Mouse (Mus musculus) lung, postnatal 0 days (tissue): ENCODE data around the gene Lrrc51. TPM values are rescaled to one million over a fixed set of nuclear protein-coding genes. Genes with fewer than 3 reads are reported as not detected.
"Not testable (repeated sequence)": the region's sequence is repeated elsewhere in the genome, so short reads cannot be mapped to it uniquely, and the experiment has no call there.

Experiments
- ATAC-seq: fragments of 200-750 bp; cut with Nextera tagmentation; 2 replicates; pipeline ENCODE4 v1.8.0; 2017; ENCODE audit warnings: moderate library complexity
- DNase-seq: peaks from one replicate; pipeline ENCODE4 v3.0.0-alpha.2; 2016; ENCODE audit warnings: low spot score
- H3K27ac ChIP-seq: fragments of 300-500 bp; sonication (generic); 2 replicates; pipeline ENCODE4 v1.5.1; 2014; ENCODE audit warnings: antibody characterized with exemption, mild to moderate bottlenecking, low read length, mixed read lengths
- H3K27me3 ChIP-seq: fragments of 300-500 bp; sonication (generic); replicated peaks from 2 replicates; pipeline ENCODE4 v1.6.1; 2014; ENCODE audit warnings: low read length, mixed read lengths; ENCODE audit not compliant: insufficient read depth
- H3K36me3 ChIP-seq: fragments of 300-500 bp; sonication (generic); 2 replicates; pipeline ENCODE4 v1.6.1; 2014; ENCODE audit warnings: low read length, mixed read lengths; ENCODE audit not compliant: insufficient read depth
- H3K4me1 ChIP-seq: fragments of 300-500 bp; sonication (generic); 2 replicates; pipeline ENCODE4 v1.6.1; 2014; ENCODE audit warnings: antibody characterized with exemption, low read depth, low read length, mixed read lengths; ENCODE audit not compliant: insufficient read depth
- H3K4me2 ChIP-seq: fragments of 300-500 bp; sonication (generic); replicated peaks from 2 replicates; pipeline ENCODE4 v1.6.1; 2014; ENCODE audit warnings: low read depth, mild to moderate bottlenecking, low read length, moderate library complexity, mixed read lengths
- H3K4me3 ChIP-seq: fragments of 300-500 bp; sonication (generic); 2 replicates; pipeline ENCODE4 v1.5.1; 2014; ENCODE audit warnings: low read depth, low read length
- H3K9ac ChIP-seq: fragments of 300-500 bp; sonication (generic); replicated peaks from 2 replicates; pipeline ENCODE4 v1.6.1; 2014; ENCODE audit warnings: low read depth, mild to moderate bottlenecking
- H3K9me3 ChIP-seq: fragments of 300-500 bp; sonication (generic); 2 replicates; pipeline ENCODE4 v1.6.1; 2016; ENCODE audit warnings: low read length, mixed read lengths
- CTCF ChIP-seq: IDR thresholded peaks from 2 replicates; pipeline ENCODE4 v1.5.1; 2016; ENCODE audit warnings: antibody characterized with exemption, mild to moderate bottlenecking
- EP300 ChIP-seq: IDR thresholded peaks from 2 replicates; pipeline ENCODE4 v1.6.1; 2016; ENCODE audit warnings: antibody characterized with exemption, mild to moderate bottlenecking, control low read depth
- WGBS: fragments of 180-500 bp; shearing (Covaris S2); extraction: QIAGEN DNeasy Blood & Tissue Kit; methylation state at CpG from one replicate; pipeline ENCODE4 v1.1.7; 2014; 5-methylcytosine and 5-hydroxymethylcytosine counted together
- polyA plus RNA-seq: library from polyadenylated mRNA; unstranded; fragments of >200 nt; fragmentation: Nextera tagmentation; extraction: Ambion mirVana; gene quantifications from 2 replicates; pipeline ENCODE4 v1.2.1, GENCODE M21; 2015

The Lrrc51 gene
- polyA plus RNA-seq, 1 experiment from 2014 or later: 41.5 TPM

GRCm38 (mm10) chr7:101952098-101952497 is 18.4 kb upstream of the Lrrc51 start:
- 52% methylated on average over 2 of the region's 2 CpGs for WGBS
- Histone ChIP-seq H3K27ac (no peak overlapping the region), H3K36me3 (no peaks in the 10 kb centered on the region), H3K9ac (no peak overlapping the region), H3K4me1 (no peaks in the 10 kb centered on the region), H3K4me3 (no peak overlapping the region), H3K4me2 (no peak overlapping the region), H3K27me3 (no peaks in the 10 kb centered on the region), H3K9me3 (no peaks in the 10 kb centered on the region)
- no peak for TF ChIP-seq EP300
- TF ChIP-seq CTCF: no peak
- DNase-seq: peak; percentile 37
- ATAC-seq: 0 out of 2 replicates have a peak, but pooled peaks have one; percentile 21

- Histone ChIP-seq H3K27ac (no peak overlapping the region), H3K4me2 (no peak overlapping the region), H3K27me3 (no peaks in the 10 kb centered on the region), H3K9me3 (no peaks in the 10 kb centered on the region), H3K36me3 (no peaks in the 10 kb centered on the region), H3K4me1 (no peaks in the 10 kb centered on the region), H3K9ac (no peak overlapping the region), H3K4me3 (no peak overlapping the region)
- ATAC-seq: no peak
- WGBS: 29% methylated on average over 1 of the region's 1 CpGs
- peak; percentile 35 for DNase-seq
- TF ChIP-seq EP300 (no peak), CTCF (no peak)
Measured at GRCm38 (mm10) chr7:101951648-101952047, 18.0 kb upstream of the Lrrc51 start.

- H3K4me1 ChIP-seq, H3K4me2 ChIP-seq, H3K36me3 ChIP-seq, H3K4me3 ChIP-seq, ATAC-seq, H3K27me3 ChIP-seq, H3K27ac ChIP-seq, H3K9me3 ChIP-seq, DNase-seq, H3K9ac ChIP-seq: not testable (repeated sequence)
- WGBS: 96% methylated on average over 5 of the region's 5 CpGs
Measured at GRCm38 (mm10) chr7:101949008-101949407, 15.3 kb upstream of the Lrrc51 start.

GRCm38 (mm10) chr7:101939758-101940157 is 6.1 kb upstream of the Lrrc51 start:
- Histone ChIP-seq H3K4me3 (no peak overlapping the region), H3K27me3 (no peaks in the 10 kb centered on the region), H3K36me3 (no peaks in the 10 kb centered on the region), H3K9ac (no peak overlapping the region), H3K4me2 (no peak overlapping the region), H3K27ac (no peak overlapping the region), H3K9me3 (no peaks in the 10 kb centered on the region), H3K4me1 (no peaks in the 10 kb centered on the region; the same call in 1 of the 2 replicates)
- 96% methylated on average over 4 of the region's 4 CpGs for WGBS
- DNase-seq (no peak), ATAC-seq (no peak)
- TF ChIP-seq CTCF (no peak), EP300 (no peak)

- TF ChIP-seq CTCF: no peak
- TF ChIP-seq EP300: no peak
- WGBS: 61% methylated on average over 2 of the region's 2 CpGs
Measured at GRCm38 (mm10) chr7:101938348-101938747, 4.7 kb upstream of the Lrrc51 start.

GRCm38 (mm10) chr7:101937569-101937968 is 3.9 kb upstream of the Lrrc51 start:
- no peak overlapping the region for H3K4me2 ChIP-seq
- no peaks in the 10 kb centered on the region for H3K9me3 ChIP-seq
- ATAC-seq: no peak
- H3K9ac ChIP-seq: no peak overlapping the region
- no peak overlapping the region for H3K27ac ChIP-seq
- H3K4me1 ChIP-seq: no peaks in the 10 kb centered on the region; the same call in 1 of the 2 replicates
- TF ChIP-seq CTCF (no peak), EP300 (no peak)
- no peaks in the 10 kb centered on the region for H3K36me3 ChIP-seq
- no peaks in the 10 kb centered on the region for H3K27me3 ChIP-seq
- 94% methylated on average over 4 of the region's 4 CpGs for WGBS
- DNase-seq: no peak
- no peak overlapping the region for H3K4me3 ChIP-seq

More at GRCm38 (mm10) chr7:101938348-101938747, 4.7 kb upstream of the Lrrc51 start:
- no peak for ATAC-seq
- no peaks in the 10 kb centered on the region for H3K36me3 ChIP-seq
- no peaks in the 10 kb centered on the region; the same call in 1 of the 2 replicates for H3K4me1 ChIP-seq
- no peaks in the 10 kb centered on the region for H3K9me3 ChIP-seq
- no peak for DNase-seq
- no peak overlapping the region for H3K9ac ChIP-seq
- H3K4me3 ChIP-seq: no peak overlapping the region
- H3K27ac ChIP-seq: no peak overlapping the region
- no peaks in the 10 kb centered on the region for H3K27me3 ChIP-seq
- no peak overlapping the region for H3K4me2 ChIP-seq

GRCm38 (mm10) chr7:101936996-101937395 is 3.3 kb upstream of the Lrrc51 start:
- Histone ChIP-seq H3K4me1 (no peaks in the 10 kb centered on the region; the same call in 1 of the 2 replicates), H3K36me3 (no peaks in the 10 kb centered on the region), H3K27me3 (no peaks in the 10 kb centered on the region), H3K9ac (no peak overlapping the region), H3K27ac (no peak overlapping the region), H3K9me3 (no peaks in the 10 kb centered on the region), H3K4me2 (no peak overlapping the region), H3K4me3 (no peak overlapping the region)
- DNase-seq (no peak), ATAC-seq (no peak)
- TF ChIP-seq CTCF (no peak), EP300 (no peak)
- 98% methylated on average over 4 of the region's 4 CpGs for WGBS
